ENCODE assay signal across 17 mouse cellular contexts in the genomic region with DNA sequence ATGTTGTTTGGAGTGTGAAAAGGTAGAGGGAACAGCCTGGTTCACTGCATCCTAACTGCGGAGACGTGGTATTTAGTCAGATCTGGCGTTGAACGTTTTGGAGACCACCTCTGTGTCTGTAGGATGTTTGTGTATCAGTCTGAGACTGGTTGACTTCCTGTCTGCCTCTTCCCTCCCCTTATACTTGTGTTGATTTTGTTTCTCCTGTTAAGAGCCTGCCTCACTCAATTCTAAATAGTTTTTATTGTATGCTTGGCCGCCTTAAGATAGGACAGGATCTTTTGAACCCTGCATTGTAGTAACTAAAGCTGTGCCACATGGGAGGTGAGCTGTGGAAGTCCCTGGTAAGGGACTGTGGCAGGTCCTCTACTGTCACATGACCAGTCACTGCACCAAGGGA. TPM values are rescaled to one million over a fixed set of nuclear protein-coding genes. Genes with fewer than 3 reads are reported as not detected.
DNase-seq lines count a peak whose midpoint lies in the region; ATAC-seq and TF ChIP-seq lines count a peak whose summit lies in the region.
"Had no signal": no experiment of that assay in that cellular context is flagged by ENCODE, and none has a peak within 500 bp of the region (broad histone marks: within the 10 kb centered on the region; RNA-seq: fewer than 3 reads in every experiment).

No protein-coding gene starts in this region.

- no peak overlapping the region for H3K4me3 ChIP-seq in liver, embryonic 11.5 days (ENCODE audit: low read depth, low read length)
- no peak overlapping the region for H3K4me3 ChIP-seq in CH12.LX (replicated peaks in 1 of 3; ENCODE audit: low read depth in 2 of 3, low read length in 2 of 3, poor library complexity in 1 of 3)
- no peak overlapping the region for H3K4me3 ChIP-seq in liver, embryonic 15.5 days (replicated peaks)
- H3K4me3 ChIP-seq: embryonic facial prominence, embryonic 12.5 days; gastrocnemius, adult 2 months; midbrain, embryonic 10.5 days; neural tube, embryonic 13.5 days had no signal

- H3K4me1 ChIP-seq in liver, embryonic 11.5 days (replicated peaks; ENCODE audit: control insufficient read depth, insufficient read depth, low read length) = peaks cover 76% of the 10 kb centered on the region
- H3K4me1 ChIP-seq in CH12.LX (ENCODE audit: control insufficient read depth in 1 of 2, insufficient read depth in 2 of 2) = peaks cover 28 to 82% of the 10 kb centered on the region in 2 experiments
- peaks cover 100% of the 10 kb centered on the region for H3K4me1 ChIP-seq in liver, embryonic 15.5 days (replicated peaks)

- H3K27ac ChIP-seq in liver, embryonic 11.5 days (ENCODE audit: low read depth, low read length) = peak overlapping the region; percentile 38; the same call in 1 of the 2 replicates
- H3K27ac ChIP-seq in CH12.LX (ENCODE audit: insufficient read depth, low read depth) = no peak overlapping the region
- H3K27ac ChIP-seq in liver, embryonic 15.5 days (replicated peaks) = peak overlapping the region; percentile 94
- H3K27ac ChIP-seq: embryonic facial prominence, embryonic 12.5 days; gastrocnemius, adult 2 months; midbrain, embryonic 10.5 days; neural tube, embryonic 13.5 days had no signal

- WGBS in liver, embryonic 11.5 days = 49% methylated on average over 5 of the region's 5 CpGs
- WGBS in liver, embryonic 15.5 days (ENCODE audit: insufficient replicate concordance) = 32% methylated on average over 5 of the region's 5 CpGs

- peaks cover 84% of the 10 kb centered on the region for H3K79me2 ChIP-seq in CH12.LX (replicated peaks; ENCODE audit: control insufficient read depth, extremely low read depth, insufficient read depth, poor library complexity, severe bottlenecking)

- 0 out of 2 replicates have a peak overlapping the region, but pooled peaks have one; percentile 12 for H3K4me2 ChIP-seq in liver, embryonic 11.5 days
- H3K4me2 ChIP-seq in CH12.LX (ENCODE audit: insufficient read depth, low read depth, poor library complexity, severe bottlenecking) = no peak overlapping the region
- no peak overlapping the region for H3K4me2 ChIP-seq in liver, embryonic 15.5 days
- H3K4me2 ChIP-seq: embryonic facial prominence, embryonic 12.5 days; neural tube, embryonic 13.5 days had no signal

- TF ChIP-seq POLR2A in CH12.LX (IDR thresholded peaks at IDR 0.05; ENCODE audit: low read depth, low read length) = no peak

- ATAC-seq in liver, embryonic 11.5 days (replicated peaks; ENCODE audit: low FRiP score) = no peak
- ATAC-seq in liver, embryonic 15.5 days (ENCODE audit: insufficient read depth) = no peak
- ATAC-seq: forebrain, postnatal 0 days had no signal

- no peak for TF ChIP-seq CTCF in CH12.LX (conservative IDR thresholded peaks at IDR 0.05 in 1 of 2, IDR thresholded peaks at IDR 0.05 in 1 of 2; ENCODE audit: low read depth in 2 of 2, low read length in 2 of 2)

- no peak for TF ChIP-seq RAD21 in CH12.LX (IDR thresholded peaks at IDR 0.05; ENCODE audit: low read depth, low read length)

- dilution Hi-C loops in CH12.LX (cut with MboI; ENCODE audit: extremely low pct_ligation_motif_present, extremely low pct_unique_long_range_greater_than_20kb, low sequenced_read_pairs) = no loop called here

- in situ Hi-C loops in CH12.LX (cut with MboI; ENCODE audit: low pct_ligation_motif_present, low pct_unique_long_range_greater_than_20kb, low sequenced_read_pairs) = no loop called here

- no peaks in the 10 kb centered on the region for H3K9me3 ChIP-seq in liver, embryonic 11.5 days (ENCODE audit: control insufficient read depth, low read length)
- H3K9me3 ChIP-seq in CH12.LX (replicated peaks; ENCODE audit: low read length) = no peaks in the 10 kb centered on the region
- H3K9me3 ChIP-seq in liver, embryonic 15.5 days (replicated peaks) = no peaks in the 10 kb centered on the region
- H3K9me3 ChIP-seq: embryonic facial prominence, embryonic 12.5 days; midbrain, embryonic 10.5 days; neural tube, embryonic 13.5 days had no signal

- no peak for TF ChIP-seq EP300 in CH12.LX (IDR thresholded peaks at IDR 0.05; ENCODE audit: low read length)

- no peak overlapping the region for H3K9ac ChIP-seq in liver, embryonic 11.5 days (ENCODE audit: low read depth, low read length)
- no peak overlapping the region for H3K9ac ChIP-seq in CH12.LX (ENCODE audit: insufficient read depth, low read depth)
- no peak overlapping the region for H3K9ac ChIP-seq in liver, embryonic 15.5 days
- H3K9ac ChIP-seq: embryonic facial prominence, embryonic 12.5 days; forebrain, postnatal 0 days; neural tube, embryonic 13.5 days had no signal

- no peaks in the 10 kb centered on the region for H3K36me3 ChIP-seq in liver, embryonic 11.5 days (ENCODE audit: control insufficient read depth, insufficient read depth, low read length)
- peaks cover 0 to 35% of the 10 kb centered on the region in 2 experiments for H3K36me3 ChIP-seq in CH12.LX (replicated peaks in 1 of 2; ENCODE audit: control insufficient read depth in 1 of 2, insufficient read depth in 1 of 2, low read length in 1 of 2)
- 0 out of 2 replicates have a peak, but pooled peaks cover 4% of the 10 kb centered on the region for H3K36me3 ChIP-seq in liver, embryonic 15.5 days (replicated peaks)
- H3K36me3 ChIP-seq: embryonic facial prominence, embryonic 12.5 days; midbrain, embryonic 10.5 days; neural tube, embryonic 13.5 days had no signal

- no peak for DNase-seq in liver, embryonic 11.5 days (ENCODE audit: low spot score)
- no peak for DNase-seq in liver
- DNase-seq in CD4-positive, CD25-positive, alpha-beta regulatory T cell, adult 2 months (ENCODE audit: low read depth, low spot score) = peak; percentile 53
- DNase-seq in CH12.LX (ENCODE audit: extremely low read depth) = no peak
- DNase-seq in urinary bladder, postnatal 25 days (ENCODE audit: low spot score) = no peak
- DNase-seq in T-cell, adult 2 months (ENCODE audit: low spot score) = no peak
- DNase-seq: adrenal gland, postnatal 14 days; cerebellum, adult 8-10 months; forebrain, postnatal 0 days; gastrocnemius, adult 2 months; heart, adult 18-20 months; kidney, postnatal 4 days; lung, postnatal 10 days had no signal

- H3K27me3 ChIP-seq in liver, embryonic 11.5 days (replicated peaks; ENCODE audit: control insufficient read depth, insufficient read depth, low read length) = no peaks in the 10 kb centered on the region
- no peaks in the 10 kb centered on the region for H3K27me3 ChIP-seq in CH12.LX (replicated peaks)
- H3K27me3 ChIP-seq in liver, embryonic 15.5 days = no peaks in the 10 kb centered on the region
- H3K27me3 ChIP-seq: embryonic facial prominence, embryonic 12.5 days; neural tube, embryonic 13.5 days had no signal

TF ChIP-seq in CH12.LX, 34 proteins besides CTCF, POLR2A, EP300 and RAD21:
- TF ChIP-seq USF2 (conservative IDR thresholded peaks at IDR 0.05; ENCODE audit: low read depth, low read length) = peak; percentile 31; the same call in 1 of the 2 replicates
- no peak for TF ChIP-seq MEF2A (IDR thresholded peaks at IDR 0.05; ENCODE audit: borderline replicate concordance, low read depth, low read length)
- TF ChIP-seq USF1 (IDR thresholded peaks at IDR 0.05; ENCODE audit: low read depth, low read length) = peak; percentile 25; the same call in 1 of the 2 replicates

RNA-seq across cellular contexts. Expression of a gene that starts 10.4 kb away (rescaled TPM):
- 10.6 and 11.1 TPM in 2 replicates for polyA plus RNA-seq in liver, embryonic 11.5 days (2014; fragmentation: Nextera tagmentation; extraction: Ambion mirVana)
- total RNA-seq in CH12.LX (2012; rRNA removed) = 11.2 and 13.4 TPM in 2 replicates
- total RNA-seq in CH12.LX (2014; rRNA removed) = 10.4 and 11.4 TPM in 2 replicates
- 19.9 and 20.9 TPM in 2 replicates for polyA plus RNA-seq in CH12.LX (2012; ENCODE audit: insufficient read length, low read depth)
- polyA plus RNA-seq in liver, embryonic 15.5 days (2015; fragmentation: Nextera tagmentation; extraction: Ambion mirVana) = 6.5 and 6.9 TPM in 2 replicates
